Mouse (Mus musculus) ES-Bruce4 (cell line): Measurements from ENCODE around the gene Rbbp7.

Experiments
- CTCF ChIP-seq: IDR thresholded peaks from one replicate; pipeline ENCODE4 v1.8.1; 2011; ENCODE audit warnings: low read depth, low read length
- EP300 ChIP-seq: IDR thresholded peaks from 2 replicates; pipeline ENCODE4 v1.6.1; 2011; ENCODE audit warnings: low read depth, low read length; ENCODE audit not compliant: insufficient read depth
- POLR2A ChIP-seq: IDR thresholded peaks from one replicate; pipeline ENCODE4 v1.8.1; 2011; ENCODE audit warnings: low read length; ENCODE audit not compliant: insufficient read depth

- TF ChIP-seq POLR2A (no peak), CTCF (no peak), EP300 (no peak)
These were observed 10.5 kb downstream of the Rbbp7 start for GRCm38 (mm10) chrX:162770726-162771125.
